Mouse (Mus musculus): ENCODE measurements at regions not wholly inside any gene's neighbourhood (a gene's known extent, or its start where the extent isn't known, plus 50 kb on each side); places are given as distances from the start of the nearest gene placed in this dataset.

GRCm38 (mm10) chr8:8802317-8802716, 112.0 kb upstream of the Arglu1 start:
- no peak for TF ChIP-seq POLR2A (IDR thresholded peaks at IDR 0.05; ENCODE audit: insufficient read length, low read depth)
- no peak for TF ChIP-seq USF1 (IDR thresholded peaks at IDR 0.05; ENCODE audit: low read depth)
- TF ChIP-seq TCF3 (IDR thresholded peaks at IDR 0.05; ENCODE audit: insufficient read length, low read depth): no peak
- TF ChIP-seq E2F4 (IDR thresholded peaks at IDR 0.05; ENCODE audit: insufficient read depth): no peak
- no peak for TF ChIP-seq POLR2AphosphoS2 (IDR thresholded peaks at IDR 0.05; ENCODE audit: insufficient read length, low read depth)
- no peak for TF ChIP-seq MAX (IDR thresholded peaks at IDR 0.05; ENCODE audit: low read depth)
- TF ChIP-seq TCF12 (IDR thresholded peaks at IDR 0.05; ENCODE audit: insufficient read depth, poor library complexity, severe bottlenecking): no peak
- TF ChIP-seq CEBPB (IDR thresholded peaks at IDR 0.05; ENCODE audit: insufficient read depth, poor library complexity, severe bottlenecking): no peak
- no peak for TF ChIP-seq MYOD1 (IDR thresholded peaks at IDR 0.05; ENCODE audit: control insufficient read depth in 1 of 3, insufficient read length in 2 of 3, low read depth in 2 of 3)
- TF ChIP-seq MYOG (IDR thresholded peaks at IDR 0.05; ENCODE audit: control insufficient read depth in 1 of 3, insufficient read depth in 1 of 3, insufficient read length in 2 of 3, low read depth in 2 of 3): no peak
- TF ChIP-seq SRF (IDR thresholded peaks at IDR 0.05; ENCODE audit: control insufficient read depth, insufficient read length, low read depth): no peak
